ENCODE assay signal across 25 mouse cellular contexts in the genomic region with DNA sequence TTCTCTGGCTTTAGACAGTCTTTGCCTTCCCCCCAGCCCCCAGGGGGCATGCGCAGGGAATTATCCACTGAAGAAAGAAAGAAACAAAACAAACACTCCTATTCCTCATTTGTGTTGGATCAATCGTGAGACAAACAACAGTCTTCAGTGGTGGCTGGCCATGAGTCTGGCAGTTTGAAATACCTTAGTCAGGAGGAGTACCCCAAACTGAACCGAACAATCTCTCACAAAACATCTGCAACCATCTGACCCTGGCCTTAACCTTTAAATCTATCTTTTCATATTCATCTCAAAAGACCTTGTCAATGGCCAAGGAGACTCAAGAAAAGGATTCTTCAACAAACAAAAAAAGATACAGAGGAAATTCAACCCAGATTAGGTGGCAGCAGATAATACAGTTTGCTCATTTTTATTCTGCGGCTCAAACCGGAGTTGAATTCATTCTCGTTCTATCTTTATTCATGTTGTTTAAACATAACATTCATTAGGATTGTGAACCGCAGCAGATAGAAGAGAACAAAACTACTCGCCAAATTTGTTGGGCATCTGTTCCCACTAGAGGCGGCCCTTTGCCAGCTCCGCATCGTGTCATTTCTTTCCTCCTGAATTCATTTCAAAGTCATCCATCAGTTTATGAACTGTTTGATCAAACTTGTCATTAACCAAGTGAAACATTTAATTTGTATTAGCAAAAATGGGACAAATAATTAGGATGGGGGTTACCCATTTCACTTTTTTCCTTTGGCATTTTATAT.
DNase-seq lines count a peak whose midpoint lies in the region; ATAC-seq and TF ChIP-seq lines count a peak whose summit lies in the region.
"Had no signal": no experiment of that assay in that cellular context is flagged by ENCODE, and none has a peak within 500 bp of the region (broad histone marks: within the 10 kb centered on the region; RNA-seq: fewer than 3 reads in every experiment).

No protein-coding gene starts in this region.

- H3K4me1 ChIP-seq in forebrain, embryonic 14.5 days (ENCODE audit: control insufficient read depth, insufficient read depth, low read length): peaks cover 7% of the 10 kb centered on the region; the same call in 1 of the 2 replicates
- H3K4me1 ChIP-seq in forebrain, embryonic 16.5 days (replicated peaks; ENCODE audit: control insufficient read depth, insufficient read depth, low read length): peaks cover 7% of the 10 kb centered on the region
- peaks cover 31% of the 10 kb centered on the region for H3K4me1 ChIP-seq in midbrain, embryonic 12.5 days
- H3K4me1 ChIP-seq in midbrain, postnatal 0 days (ENCODE audit: insufficient read depth, low read length): no peaks in the 10 kb centered on the region
- H3K4me1 ChIP-seq: embryonic facial prominence, embryonic 15.5 days; hindbrain, embryonic 13.5 days; limb, embryonic 12.5 days; liver, embryonic 12.5 days; neural tube, embryonic 15.5 days had no signal

- H3K27ac ChIP-seq in forebrain, embryonic 14.5 days (ENCODE audit: low read depth, low read length): no peak overlapping the region
- no peak overlapping the region for H3K27ac ChIP-seq in forebrain, embryonic 16.5 days (ENCODE audit: low read length)
- H3K27ac ChIP-seq in midbrain, embryonic 12.5 days (replicated peaks): peak overlapping the region; percentile 56
- H3K27ac ChIP-seq in midbrain, postnatal 0 days (ENCODE audit: low read depth, low read length): no peak overlapping the region
- no peak overlapping the region for H3K27ac ChIP-seq in layer of hippocampus, adult 2 months
- H3K27ac ChIP-seq: embryonic facial prominence, embryonic 15.5 days; gastrocnemius, adult 2 months; hindbrain, embryonic 13.5 days; limb, embryonic 12.5 days; liver, embryonic 12.5 days; neural tube, embryonic 15.5 days; stomach, postnatal 0 days had no signal

- ATAC-seq in forebrain, embryonic 14.5 days: no peak
- no peak for ATAC-seq in forebrain, embryonic 16.5 days
- ATAC-seq in midbrain, embryonic 12.5 days (ENCODE audit: low FRiP score, low read depth): peak; percentile 68
- no peak for ATAC-seq in midbrain, postnatal 0 days (ENCODE audit: low FRiP score)
- ATAC-seq: activated CD4-positive, CD25-positive, alpha-beta regulatory T cell, adult 4 months; inflammation-experienced regulatory T-cells, adult 6 months; liver, embryonic 12.5 days; midbrain, embryonic 16.5 days had no signal

- H3K4me2 ChIP-seq in forebrain, embryonic 14.5 days (ENCODE audit: low read length): no peak overlapping the region
- H3K4me2 ChIP-seq in forebrain, embryonic 16.5 days (ENCODE audit: low read length): no peak overlapping the region
- no peak overlapping the region for H3K4me2 ChIP-seq in midbrain, embryonic 12.5 days (replicated peaks)
- H3K4me2 ChIP-seq in midbrain, postnatal 0 days (ENCODE audit: low read depth, low read length, poor library complexity, severe bottlenecking): no peak overlapping the region
- H3K4me2 ChIP-seq: embryonic facial prominence, embryonic 15.5 days; hindbrain, embryonic 13.5 days; limb, embryonic 12.5 days; liver, embryonic 12.5 days; neural tube, embryonic 15.5 days had no signal

- 35% methylated on average over 11 of the region's 11 CpGs for WGBS in forebrain, embryonic 14.5 days
- 25% methylated on average over 11 of the region's 11 CpGs for WGBS in forebrain, embryonic 16.5 days
- 14% methylated on average over 11 of the region's 11 CpGs for WGBS in midbrain, embryonic 12.5 days
- WGBS in midbrain, postnatal 0 days: 39% methylated on average over 11 of the region's 11 CpGs

- H3K27me3 ChIP-seq in forebrain, embryonic 14.5 days (replicated peaks; ENCODE audit: control insufficient read depth, insufficient read depth, low read length): 0 out of 2 replicates have a peak, but pooled peaks cover 6% of the 10 kb centered on the region
- peaks cover 10% of the 10 kb centered on the region; the same call in 1 of the 2 replicates for H3K27me3 ChIP-seq in forebrain, embryonic 16.5 days (replicated peaks; ENCODE audit: control insufficient read depth, insufficient read depth, low read length)
- no peaks in the 10 kb centered on the region for H3K27me3 ChIP-seq in midbrain, embryonic 12.5 days
- H3K27me3 ChIP-seq in midbrain, postnatal 0 days (ENCODE audit: insufficient read depth, low read length): no peaks in the 10 kb centered on the region
- H3K27me3 ChIP-seq: embryonic facial prominence, embryonic 15.5 days; hindbrain, embryonic 13.5 days; limb, embryonic 12.5 days; liver, embryonic 12.5 days; neural tube, embryonic 15.5 days had no signal

- intact Hi-C loops in heart, postnatal 14 days (cut with DNase I): no loop called here

- TF ChIP-seq CTCF in midbrain, postnatal 0 days (IDR thresholded peaks at IDR 0.05): no peak
- TF ChIP-seq CTCF in layer of hippocampus, adult 2 months (conservative IDR thresholded peaks at IDR 0.05): no peak

- no peaks in the 10 kb centered on the region for H3K9me3 ChIP-seq in forebrain, embryonic 14.5 days (replicated peaks; ENCODE audit: control insufficient read depth, low read length)
- H3K9me3 ChIP-seq in forebrain, embryonic 16.5 days (ENCODE audit: control insufficient read depth, low read length): no peaks in the 10 kb centered on the region
- H3K9me3 ChIP-seq in midbrain, embryonic 12.5 days: no peaks in the 10 kb centered on the region
- no peaks in the 10 kb centered on the region for H3K9me3 ChIP-seq in midbrain, postnatal 0 days (ENCODE audit: low read length)
- H3K9me3 ChIP-seq: embryonic facial prominence, embryonic 15.5 days; hindbrain, embryonic 13.5 days; limb, embryonic 12.5 days; liver, embryonic 12.5 days; neural tube, embryonic 15.5 days had no signal

- peak; percentile 35 for DNase-seq in forebrain, embryonic 14.5 days (ENCODE audit: low spot score)
- no peak for DNase-seq in midbrain, postnatal 0 days (ENCODE audit: low spot score)
- DNase-seq in layer of hippocampus, adult 2 months (ENCODE audit: low spot score in 2 of 2): peak; percentile 47 to 51
- peak; percentile 3 for DNase-seq in telencephalon, adult 2 months (ENCODE audit: low read depth, low spot score)
- no peak for DNase-seq in heart, postnatal 14 days
- DNase-seq: adrenal gland, postnatal 10 days; cerebellum, postnatal 36 days; gastrocnemius, adult 2 months; heart, postnatal 36 days; kidney, adult 2 months; kidney, postnatal 10 days; lung, adult 18-20 months; lung, postnatal 10 days; right cerebral cortex, adult 18-20 months had no signal

- no peak overlapping the region for H3K9ac ChIP-seq in forebrain, embryonic 14.5 days (ENCODE audit: low read length)
- H3K9ac ChIP-seq in forebrain, embryonic 16.5 days (replicated peaks; ENCODE audit: low read depth, low read length): no peak overlapping the region
- no peak overlapping the region for H3K9ac ChIP-seq in midbrain, embryonic 12.5 days (replicated peaks)
- no peak overlapping the region for H3K9ac ChIP-seq in midbrain, postnatal 0 days (replicated peaks; ENCODE audit: low read length, poor library complexity, severe bottlenecking)
- H3K9ac ChIP-seq: embryonic facial prominence, embryonic 15.5 days; hindbrain, embryonic 13.5 days; limb, embryonic 12.5 days; liver, embryonic 12.5 days; neural tube, embryonic 15.5 days had no signal

- H3K36me3 ChIP-seq in forebrain, embryonic 14.5 days (ENCODE audit: control insufficient read depth, insufficient read depth, low read length): no peaks in the 10 kb centered on the region
- H3K36me3 ChIP-seq in forebrain, embryonic 16.5 days (ENCODE audit: control insufficient read depth, insufficient read depth): no peaks in the 10 kb centered on the region
- H3K36me3 ChIP-seq in midbrain, embryonic 12.5 days: no peaks in the 10 kb centered on the region
- no peaks in the 10 kb centered on the region for H3K36me3 ChIP-seq in midbrain, postnatal 0 days (ENCODE audit: insufficient read depth, low read length)
- H3K36me3 ChIP-seq: embryonic facial prominence, embryonic 15.5 days; hindbrain, embryonic 13.5 days; limb, embryonic 12.5 days; liver, embryonic 12.5 days; neural tube, embryonic 15.5 days had no signal

- no peak overlapping the region for H3K4me3 ChIP-seq in forebrain, embryonic 14.5 days (ENCODE audit: low read depth, low read length)
- H3K4me3 ChIP-seq in forebrain, embryonic 16.5 days (replicated peaks; ENCODE audit: low read length): no peak overlapping the region
- H3K4me3 ChIP-seq in midbrain, embryonic 12.5 days: no peak overlapping the region
- no peak overlapping the region for H3K4me3 ChIP-seq in midbrain, postnatal 0 days (ENCODE audit: low read depth, low read length)
- no peak overlapping the region for H3K4me3 ChIP-seq in layer of hippocampus, adult 2 months
- H3K4me3 ChIP-seq: embryonic facial prominence, embryonic 15.5 days; gastrocnemius, adult 2 months; hindbrain, embryonic 13.5 days; limb, embryonic 12.5 days; liver, embryonic 12.5 days; neural tube, embryonic 15.5 days had no signal

Comparison
In these comparisons a context has a peak if more than half of its experiments do, and no peak if none do; other contexts are left out.
1. DNase-seq: peak in forebrain, embryonic 14.5 days (single experiment), layer of hippocampus, adult 2 months (2 of 2) and telencephalon, adult 2 months (single experiment); none in midbrain, postnatal 0 days (single experiment) and heart, postnatal 14 days (0 of 2).